Mouse (Mus musculus) stomach, postnatal 0 days (tissue): Measurements from ENCODE around the gene Izumo4. TPM values are rescaled to one million over a fixed set of nuclear protein-coding genes. Genes with fewer than 3 reads are reported as not detected.

Experiments
- ATAC-seq: fragments of 200-750 bp; cut with Nextera tagmentation; 2 replicates; pipeline ENCODE4 v1.8.0; 2017; ENCODE audit not compliant: low FRiP score, low TSS enrichment
- DNase-seq: peaks from one replicate; pipeline ENCODE4 v3.0.0-alpha.2; 2016; ENCODE audit warnings: low spot score
- H3K27ac ChIP-seq: fragments of 300-500 bp; sonication (generic); replicated peaks from 2 replicates; pipeline ENCODE4 v1.5.1; 2014; ENCODE audit warnings: mild to moderate bottlenecking, control low read depth
- H3K27me3 ChIP-seq: fragments of 300-500 bp; sonication (generic); 2 replicates; pipeline ENCODE4 v1.6.1; 2014; ENCODE audit warnings: low read length; ENCODE audit not compliant: control insufficient read depth, insufficient read depth
- H3K36me3 ChIP-seq: fragments of 300-500 bp; sonication (generic); 2 replicates; pipeline ENCODE4 v1.6.1; 2014; ENCODE audit warnings: low read length, mixed read lengths; ENCODE audit not compliant: control insufficient read depth, insufficient read depth
- H3K4me1 ChIP-seq: fragments of 300-500 bp; sonication (generic); replicated peaks from 2 replicates; pipeline ENCODE4 v1.6.1; 2014; ENCODE audit warnings: antibody characterized with exemption; ENCODE audit not compliant: control insufficient read depth, insufficient read depth
- H3K4me2 ChIP-seq: fragments of 300-500 bp; sonication (generic); replicated peaks from 2 replicates; pipeline ENCODE4 v1.6.1; 2014; ENCODE audit warnings: low read depth, mild to moderate bottlenecking, control low read depth, moderate library complexity
- H3K4me3 ChIP-seq: fragments of 300-500 bp; sonication (generic); 2 replicates; pipeline ENCODE4 v1.5.1; 2014; ENCODE audit warnings: low read depth, low read length, control low read depth
- H3K9ac ChIP-seq: fragments of 300-500 bp; sonication (generic); 2 replicates; pipeline ENCODE4 v1.6.1; 2014; ENCODE audit warnings: mild to moderate bottlenecking, low read length, control low read depth, mixed read lengths
- H3K9me3 ChIP-seq: fragments of 300-500 bp; sonication (generic); 2 replicates; pipeline ENCODE4 v1.6.1; 2016; ENCODE audit warnings: low read length; ENCODE audit not compliant: control insufficient read depth
- CTCF ChIP-seq: IDR thresholded peaks from 2 replicates; pipeline ENCODE4 v1.5.1; 2016; ENCODE audit warnings: antibody characterized with exemption, low read depth, mild to moderate bottlenecking, moderate library complexity
- EP300 ChIP-seq: optimal IDR thresholded peaks from 2 replicates; pipeline ENCODE3; 2016; ENCODE audit warnings: antibody characterized with exemption
- WGBS: fragments of 180-500 bp; shearing (Covaris S2); extraction: QIAGEN DNeasy Blood & Tissue Kit; methylation state at CpG from one replicate; pipeline ENCODE4 v1.1.7; 2014; 5-methylcytosine and 5-hydroxymethylcytosine counted together
- polyA plus RNA-seq: library from polyadenylated mRNA; unstranded; fragments of >200 nt; fragmentation: Nextera tagmentation; extraction: Ambion mirVana; gene quantifications from 2 replicates; pipeline ENCODE4 v1.2.1, GENCODE M21; 2015

Gene Izumo4
- polyA plus RNA-seq, 1 experiment from 2014 or later, result 14.8 TPM

- ATAC-seq (peak; percentile 33), DNase-seq (no peak)
- no peak for TF ChIP-seq CTCF
- no peak for TF ChIP-seq EP300
- H3K27me3 ChIP-seq, result no peaks in the 10 kb centered on the region
- no peaks in the 10 kb centered on the region for H3K9me3 ChIP-seq
- H3K9ac ChIP-seq, result peak within 1 kb of the TSS; percentile 93
- H3K4me2 ChIP-seq, result peak within 1 kb of the TSS; percentile 98
- H3K27ac ChIP-seq, result peak within 1 kb of the TSS; percentile 90
- H3K4me3 ChIP-seq, result peak within 1 kb of the TSS; percentile 88
- H3K36me3 ChIP-seq, result no peaks in the 10 kb centered on the region
- H3K4me1 ChIP-seq, result peaks cover 8% of the 10 kb centered on the region; the same call in 1 of the 2 replicates
- 19% methylated on average over 15 of the region's 15 CpGs for WGBS
These were observed 44.9 kb upstream of the Izumo4 start, which contains the start of gene Btbd2 for GRCm38 (mm10) chr10:80656863-80657623. Gene Btbd2 (minus strand): TSS chr10:80657071.

- DNase-seq (no peak), ATAC-seq (no peak)
- Histone ChIP-seq H3K4me3 (no peak overlapping the region), H3K36me3 (no peaks in the 10 kb centered on the region), H3K4me1 (peaks cover 8% of the 10 kb centered on the region; the same call in 1 of the 2 replicates), H3K9ac (no peak overlapping the region), H3K4me2 (no peak overlapping the region), H3K9me3 (no peaks in the 10 kb centered on the region), H3K27ac (no peak overlapping the region), H3K27me3 (no peaks in the 10 kb centered on the region)
- WGBS, result 81% methylated on average over 14 of the region's 14 CpGs
- no peak for TF ChIP-seq EP300
- no peak for TF ChIP-seq CTCF
These were observed 43.7 kb upstream of the Izumo4 start for GRCm38 (mm10) chr10:80658194-80658840.

GRCm38 (mm10) chr10:80658841-80659202 is 43.2 kb upstream of the Izumo4 start:
- TF ChIP-seq CTCF (no peak), EP300 (no peak)
- H3K27ac ChIP-seq, result peak overlapping the region; percentile 53; the same call in 1 of the 2 replicates
- peak overlapping the region; percentile 37; the same call in 1 of the 2 replicates for H3K4me2 ChIP-seq
- no peak overlapping the region for H3K4me3 ChIP-seq
- 0 out of 2 replicates have a peak overlapping the region, but pooled peaks have one; percentile 32 for H3K9ac ChIP-seq
- 64% methylated on average over 4 of the region's 4 CpGs for WGBS
- no peaks in the 10 kb centered on the region for H3K27me3 ChIP-seq
- no peaks in the 10 kb centered on the region for H3K36me3 ChIP-seq
- DNase-seq (no peak), ATAC-seq (no peak)
- no peaks in the 10 kb centered on the region for H3K9me3 ChIP-seq
- H3K4me1 ChIP-seq, result peaks cover 8% of the 10 kb centered on the region; the same call in 1 of the 2 replicates

- DNase-seq, result peak; percentile 69
- 0 out of 2 replicates have a peak overlapping the region, but pooled peaks have one; percentile 32 for H3K9ac ChIP-seq
- peak overlapping the region; percentile 53; the same call in 1 of the 2 replicates for H3K27ac ChIP-seq
- no peaks in the 10 kb centered on the region for H3K36me3 ChIP-seq
- no peaks in the 10 kb centered on the region for H3K27me3 ChIP-seq
- H3K4me3 ChIP-seq, result peak overlapping the region; percentile 20
- H3K9me3 ChIP-seq, result no peaks in the 10 kb centered on the region
- ATAC-seq, result no peak
- TF ChIP-seq CTCF (peak; percentile 84), EP300 (no peak)
- 7% methylated on average over 10 of the region's 10 CpGs for WGBS
- peaks cover 8% of the 10 kb centered on the region; the same call in 1 of the 2 replicates for H3K4me1 ChIP-seq
- H3K4me2 ChIP-seq, result peak overlapping the region; percentile 37
These were observed 42.8 kb upstream of the Izumo4 start for GRCm38 (mm10) chr10:80659213-80659612.

- peaks cover 4% of the 10 kb centered on the region for H3K36me3 ChIP-seq
- 31% methylated on average over 5 of the region's 5 CpGs for WGBS
- no peak overlapping the region for H3K27ac ChIP-seq
- no peak overlapping the region for H3K4me3 ChIP-seq
- no peak overlapping the region for H3K9ac ChIP-seq
- H3K9me3 ChIP-seq, result no peaks in the 10 kb centered on the region
- TF ChIP-seq CTCF, result peak; percentile 80
- TF ChIP-seq EP300, result no peak
- H3K4me2 ChIP-seq, result no peak overlapping the region
- H3K27me3 ChIP-seq, result no peaks in the 10 kb centered on the region
- ATAC-seq, result no peak
- peak; percentile 71 for DNase-seq
- peaks cover 6% of the 10 kb centered on the region; the same call in 1 of the 2 replicates for H3K4me1 ChIP-seq
These were observed 40.8 kb upstream of the Izumo4 start for GRCm38 (mm10) chr10:80661149-80661548.
